Mouse (Mus musculus): ENCODE data around the gene Olfr524. TPM values are rescaled to one million over a fixed set of nuclear protein-coding genes. Genes with fewer than 3 reads are reported as not detected.

Olfr524 gene
- polyA plus RNA-seq, 1 experiment from 2014 or later, result not detected

GRCm38 (mm10) chr7:140188391-140189328, 17.1 kb downstream of the Olfr524 start:
- H3K4me2 ChIP-seq (replicated peaks; ENCODE audit: low read depth, low read length), result no peak overlapping the region
- TF ChIP-seq CTCF (IDR thresholded peaks at IDR 0.05), result peak; percentile 60
- no peak for TF ChIP-seq EP300 (IDR thresholded peaks at IDR 0.05)
- DNase-seq (ENCODE audit: low spot score) (peak; percentile 27), ATAC-seq (no peak)
- H3K27me3 ChIP-seq (replicated peaks; ENCODE audit: insufficient read depth, low read length), result no peaks in the 10 kb centered on the region
- H3K9me3 ChIP-seq (ENCODE audit: low read length), result no peaks in the 10 kb centered on the region
- no peak overlapping the region for H3K4me3 ChIP-seq (ENCODE audit: low read depth, low read length)
- H3K27ac ChIP-seq (ENCODE audit: low read length), result no peak overlapping the region
- no peak overlapping the region for H3K9ac ChIP-seq (replicated peaks; ENCODE audit: low read depth)
- no peaks in the 10 kb centered on the region for H3K36me3 ChIP-seq (ENCODE audit: insufficient read depth, low read length)
- WGBS, result 47% methylated on average over 4 of the region's 4 CpGs
- H3K4me1 ChIP-seq (ENCODE audit: insufficient read depth, low read depth, low read length), result no peaks in the 10 kb centered on the region

- no peak overlapping the region for H3K4me2 ChIP-seq (replicated peaks; ENCODE audit: low read depth, low read length)
- H3K9ac ChIP-seq (replicated peaks; ENCODE audit: low read depth), result no peak overlapping the region
- no peak overlapping the region for H3K27ac ChIP-seq (ENCODE audit: low read length)
- H3K9me3 ChIP-seq (ENCODE audit: low read length), result no peaks in the 10 kb centered on the region
- 76% methylated on average over 7 of the region's 7 CpGs for WGBS
- H3K4me3 ChIP-seq (ENCODE audit: low read depth, low read length), result no peak overlapping the region
- H3K36me3 ChIP-seq (ENCODE audit: insufficient read depth, low read length), result no peaks in the 10 kb centered on the region
- H3K4me1 ChIP-seq (ENCODE audit: insufficient read depth, low read depth, low read length), result no peaks in the 10 kb centered on the region
- TF ChIP-seq EP300 (IDR thresholded peaks at IDR 0.05), result no peak
- no peak for TF ChIP-seq CTCF (IDR thresholded peaks at IDR 0.05)
- ATAC-seq, result no peak
- no peaks in the 10 kb centered on the region for H3K27me3 ChIP-seq (replicated peaks; ENCODE audit: insufficient read depth, low read length)
- no peak for DNase-seq (ENCODE audit: low spot score)
Observed at GRCm38 (mm10) chr7:140187721-140188390, 17.9 kb downstream of the Olfr524 start.

GRCm38 (mm10) chr7:140186646-140187620, 18.8 kb downstream of the Olfr524 start:
- ATAC-seq, result no peak
- TF ChIP-seq EP300 (IDR thresholded peaks at IDR 0.05), result no peak
- TF ChIP-seq CTCF (IDR thresholded peaks at IDR 0.05), result peak; percentile 16; the same call in 1 of the 2 replicates
- Histone ChIP-seq H3K4me2 (replicated peaks; ENCODE audit: low read depth, low read length) (no peak overlapping the region), H3K9me3 (ENCODE audit: low read length) (no peaks in the 10 kb centered on the region), H3K27ac (ENCODE audit: low read length) (no peak overlapping the region), H3K4me3 (ENCODE audit: low read depth, low read length) (no peak overlapping the region), H3K36me3 (ENCODE audit: insufficient read depth, low read length) (no peaks in the 10 kb centered on the region), H3K27me3 (replicated peaks; ENCODE audit: insufficient read depth, low read length) (no peaks in the 10 kb centered on the region), H3K4me1 (ENCODE audit: insufficient read depth, low read depth, low read length) (no peaks in the 10 kb centered on the region), H3K9ac (replicated peaks; ENCODE audit: low read depth) (no peak overlapping the region)
- DNase-seq (ENCODE audit: low spot score), result peak; percentile 14
- 65% methylated on average over 18 of the region's 18 CpGs for WGBS

GRCm38 (mm10) chr7:140184206-140184605, 21.6 kb downstream of the Olfr524 start:
- Histone ChIP-seq H3K27ac (ENCODE audit: low read length) (no peak overlapping the region), H3K36me3 (ENCODE audit: insufficient read depth, low read length) (no peaks in the 10 kb centered on the region), H3K9ac (replicated peaks; ENCODE audit: low read depth) (no peak overlapping the region), H3K4me3 (ENCODE audit: low read depth, low read length) (no peak overlapping the region), H3K4me1 (ENCODE audit: insufficient read depth, low read depth, low read length) (no peaks in the 10 kb centered on the region), H3K9me3 (ENCODE audit: low read length) (no peaks in the 10 kb centered on the region), H3K4me2 (replicated peaks; ENCODE audit: low read depth, low read length) (no peak overlapping the region), H3K27me3 (replicated peaks; ENCODE audit: insufficient read depth, low read length) (no peaks in the 10 kb centered on the region)
- ATAC-seq (no peak), DNase-seq (ENCODE audit: low spot score) (no peak)
- no peak for TF ChIP-seq CTCF (IDR thresholded peaks at IDR 0.05)
- no peak for TF ChIP-seq EP300 (IDR thresholded peaks at IDR 0.05)
- 75% methylated on average over 4 of the region's 4 CpGs for whole genome bisulfite sequencing

- H3K27me3 ChIP-seq (replicated peaks; ENCODE audit: insufficient read depth, low read length), result no peaks in the 10 kb centered on the region
- DNase-seq (ENCODE audit: low spot score), result no peak
- H3K27ac ChIP-seq (ENCODE audit: low read length), result no peak overlapping the region
- H3K9ac ChIP-seq (replicated peaks; ENCODE audit: low read depth), result no peak overlapping the region
- H3K4me2 ChIP-seq (replicated peaks; ENCODE audit: low read depth, low read length), result no peak overlapping the region
- WGBS, result 76% methylated on average over 2 of the region's 2 CpGs
- TF ChIP-seq EP300 (IDR thresholded peaks at IDR 0.05), result no peak
- TF ChIP-seq CTCF (IDR thresholded peaks at IDR 0.05), result no peak
- no peak for ATAC-seq
- H3K9me3 ChIP-seq (ENCODE audit: low read length), result no peaks in the 10 kb centered on the region
- H3K4me1 ChIP-seq (ENCODE audit: insufficient read depth, low read depth, low read length), result no peaks in the 10 kb centered on the region
- H3K36me3 ChIP-seq (ENCODE audit: insufficient read depth, low read length), result no peaks in the 10 kb centered on the region
- no peak overlapping the region for H3K4me3 ChIP-seq (ENCODE audit: low read depth, low read length)
Observed at GRCm38 (mm10) chr7:140180692-140181091, 25.1 kb downstream of the Olfr524 start.

Data from lung, postnatal 0 days (tissue).